Mouse (Mus musculus): ENCODE data around the gene Cth.

The Cth gene

DNA sequence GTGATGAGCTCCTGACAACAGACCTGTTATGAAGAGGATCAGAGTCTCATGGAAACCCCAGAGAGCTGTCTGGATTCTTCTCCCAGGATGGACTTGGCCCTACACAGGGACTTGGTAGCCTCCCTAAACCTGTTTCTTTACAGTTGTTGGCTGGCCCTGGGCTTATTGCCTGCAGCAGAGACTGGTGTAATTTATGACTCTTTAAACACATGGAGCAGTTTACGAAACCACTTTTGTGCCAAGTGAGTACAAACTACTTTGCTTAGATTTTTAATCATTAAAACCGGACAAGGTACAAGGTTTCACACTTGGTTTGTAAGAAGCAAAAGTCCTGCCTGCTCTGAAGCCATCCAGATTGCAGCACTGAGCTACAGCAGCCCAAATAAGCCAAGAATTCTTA is 12.7 kb downstream of the Cth start:
- DNase-seq (ENCODE audit: extremely low read depth, low read depth), result no peak

DNA sequence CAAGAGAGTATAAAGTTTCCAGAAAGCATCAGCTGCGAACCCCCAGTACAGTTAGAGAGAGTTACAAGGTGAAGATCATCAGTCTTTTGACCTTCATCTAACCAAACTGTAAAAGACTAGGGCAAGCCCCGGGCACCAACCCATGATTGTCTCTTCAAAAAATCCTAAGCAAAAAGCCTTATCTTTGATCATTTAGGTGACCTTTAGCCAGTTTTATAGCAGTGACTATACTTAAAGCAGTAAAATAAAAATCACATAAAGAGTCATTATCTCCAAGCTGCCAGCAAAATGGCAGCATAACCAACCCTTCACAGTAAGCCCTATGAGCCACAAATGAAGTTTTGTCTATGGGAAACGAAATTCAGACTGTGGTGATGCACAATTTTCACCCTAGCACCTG is 14.6 kb downstream of the Cth start:
- no peak for DNase-seq (ENCODE audit: extremely low read depth, low read depth)

GRCm38 (mm10) chr3:157908166-157908565 is 16.7 kb downstream of the Cth start:
- no peak for DNase-seq (ENCODE audit: extremely low read depth, low read depth)

GRCm38 (mm10) chr3:157901721-157902120 is 23.2 kb downstream of the Cth start:
- DNase-seq (ENCODE audit: extremely low read depth, low read depth), result no peak

GRCm38 (mm10) chr3:157899986-157900385 is 24.9 kb downstream of the Cth start:
- DNase-seq (ENCODE audit: extremely low read depth, low read depth), result no peak

DNA sequence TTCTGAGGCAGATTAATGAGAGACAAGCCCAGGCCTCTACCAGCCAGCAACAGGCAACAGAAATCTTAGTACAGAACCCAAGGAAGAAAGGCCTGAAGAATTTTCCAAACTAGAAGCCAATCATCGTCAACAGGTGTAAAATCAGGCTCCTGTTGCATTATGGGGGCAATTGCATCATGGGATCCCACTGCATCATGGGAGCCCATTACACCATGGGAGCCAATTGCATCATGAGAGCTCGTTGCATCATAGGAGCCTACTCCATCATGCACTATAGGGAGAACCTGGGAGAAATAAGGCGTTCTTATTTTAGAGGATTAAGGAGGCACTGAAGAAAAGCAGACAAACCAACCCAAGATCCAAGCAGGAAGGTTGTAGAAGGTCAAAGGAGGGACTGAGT is 27.2 kb downstream of the Cth start:
- DNase-seq (ENCODE audit: extremely low read depth, low read depth), result no peak

- DNase-seq (ENCODE audit: extremely low read depth, low read depth), result no peak
Observed at GRCm38 (mm10) chr3:157891819-157892218, 33.1 kb downstream of the Cth start.

GRCm38 (mm10) chr3:157884081-157884643 is 40.7 kb downstream of the Cth start:
- DNase-seq (ENCODE audit: extremely low read depth, low read depth), result no peak

DNA sequence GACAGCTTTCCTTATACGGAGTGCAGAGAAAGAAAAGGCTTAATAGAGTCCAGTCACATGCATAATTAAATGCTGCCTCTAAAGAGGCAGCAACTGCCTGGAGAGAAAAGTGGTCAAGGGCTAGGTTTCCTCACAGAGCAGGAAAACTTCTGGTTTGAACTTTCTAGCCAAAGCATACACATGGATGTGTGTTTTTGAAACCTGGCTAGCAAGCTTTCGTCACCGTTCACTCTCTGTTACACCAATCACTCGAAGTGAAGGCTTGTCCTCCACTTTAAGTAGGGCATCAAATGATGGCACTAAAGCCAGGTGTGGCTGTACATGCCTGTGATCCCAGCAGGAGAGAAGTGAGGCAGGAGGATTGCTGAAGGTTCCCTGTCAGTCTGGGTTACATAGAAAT is 41.8 kb downstream of the Cth start:
- DNase-seq (ENCODE audit: extremely low read depth, low read depth), result no peak

- DNase-seq (ENCODE audit: extremely low read depth, low read depth), result no peak
Observed at GRCm38 (mm10) chr3:157881992-157882391, 42.9 kb downstream of the Cth start.

- no peak for DNase-seq (ENCODE audit: extremely low read depth, low read depth)
Observed at GRCm38 (mm10) chr3:157880983-157881382, 43.9 kb downstream of the Cth start.

DNA sequence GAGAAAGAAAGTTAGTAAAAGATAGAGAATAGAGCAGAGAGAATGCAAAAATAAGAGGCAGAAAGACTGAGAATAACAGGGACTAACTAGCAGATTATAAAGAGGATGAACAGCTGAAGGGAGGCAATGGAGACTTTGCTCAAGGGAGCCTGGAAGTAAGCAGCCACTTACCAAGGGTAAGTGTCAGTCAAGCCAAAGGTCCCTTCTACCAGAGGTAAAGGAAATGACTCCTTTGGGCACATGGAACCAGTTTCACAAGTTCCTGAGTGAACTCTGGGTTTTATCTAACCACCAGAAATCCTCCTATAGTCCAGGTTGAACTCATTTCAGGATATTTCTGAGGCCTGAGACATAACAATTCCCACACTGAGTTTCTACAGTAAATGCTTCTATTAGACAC is 47.0 kb downstream of the Cth start:
- DNase-seq (ENCODE audit: extremely low read depth, low read depth), result no peak

DNA sequence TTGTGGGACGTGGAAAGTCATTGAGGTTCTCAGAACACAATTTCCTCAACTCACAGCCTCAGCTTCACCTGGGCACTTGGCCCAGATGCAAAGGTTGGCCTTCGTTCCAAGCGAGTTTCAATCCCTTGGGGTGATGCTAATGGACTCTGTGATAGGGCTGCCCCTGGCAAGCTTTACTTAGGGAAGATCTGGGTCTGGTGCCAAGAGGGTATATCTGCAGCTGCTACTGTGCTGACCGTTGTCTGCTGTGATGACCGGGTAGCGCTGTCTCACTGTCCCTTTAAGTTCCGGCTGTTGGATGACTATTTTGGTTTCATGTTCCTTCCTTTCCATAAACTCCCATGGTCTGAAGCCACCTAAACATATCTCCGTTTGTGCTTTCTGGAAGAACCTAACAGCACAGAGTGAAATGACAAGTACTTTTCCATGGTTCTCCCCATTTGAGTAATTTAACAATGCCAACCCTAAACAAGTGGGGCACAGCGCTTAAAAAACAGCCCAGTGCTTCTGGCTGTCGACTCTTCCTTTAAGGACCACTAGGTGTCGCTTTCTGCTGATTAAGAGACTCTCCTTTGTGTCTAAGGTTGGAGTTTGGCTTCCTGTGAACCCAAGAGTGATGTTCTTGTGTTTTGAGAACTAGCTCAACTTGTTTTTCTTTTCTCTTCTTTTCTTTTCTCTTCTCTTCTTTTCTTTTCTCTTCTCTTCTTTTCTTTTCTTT is 48.3 kb downstream of the Cth start:
- DNase-seq (ENCODE audit: extremely low read depth, low read depth), result peak; percentile 62

GRCm38 (mm10) chr3:157872897-157873296 is 52.0 kb downstream of the Cth start:
- DNase-seq (ENCODE audit: extremely low read depth, low read depth), result no peak

- DNase-seq (ENCODE audit: extremely low read depth, low read depth), result no peak
Observed at GRCm38 (mm10) chr3:157867836-157868235, 57.0 kb downstream of the Cth start.

- DNase-seq (ENCODE audit: extremely low read depth, low read depth), result no peak
Observed at GRCm38 (mm10) chr3:157866251-157866650, 58.6 kb downstream of the Cth start.

DNA sequence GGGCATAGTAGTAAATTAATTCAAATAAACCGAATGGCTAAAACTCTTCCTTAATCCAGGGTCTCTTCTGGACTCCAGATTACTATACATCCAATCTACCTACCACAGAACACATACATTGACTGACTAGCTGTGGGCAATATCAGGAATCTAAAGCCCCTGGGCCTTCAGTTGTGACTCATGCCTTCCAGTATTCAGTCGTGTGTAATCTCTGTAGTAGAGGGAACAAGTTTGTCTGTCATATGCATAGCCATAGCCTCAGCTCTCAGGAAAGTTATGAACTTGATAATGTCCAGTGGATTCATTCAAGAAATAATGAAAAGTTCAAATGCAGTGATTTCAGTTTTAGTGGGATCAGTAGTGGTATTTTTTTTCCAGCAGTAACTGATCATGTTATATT is 59.0 kb downstream of the Cth start:
- no peak for DNase-seq (ENCODE audit: extremely low read depth, low read depth)

DNA sequence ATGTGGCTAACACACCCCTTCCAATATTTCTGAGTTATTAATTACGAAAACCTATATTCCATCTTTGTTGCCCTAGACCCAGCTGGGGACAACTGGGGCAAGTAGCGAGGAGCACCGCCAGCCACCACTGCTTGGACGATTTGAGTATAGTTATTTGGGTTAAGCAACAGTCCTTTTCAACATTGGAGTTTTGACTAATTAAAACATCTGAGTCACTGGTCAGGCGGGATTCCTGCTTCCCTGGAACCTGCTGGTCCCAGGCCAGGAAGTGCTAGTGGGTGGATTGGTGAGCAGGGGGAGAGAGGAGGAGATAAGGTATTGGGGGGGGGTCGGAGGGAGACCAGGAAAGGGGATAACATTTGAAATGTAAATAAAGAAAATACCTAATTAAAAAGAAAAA is 59.4 kb downstream of the Cth start:
- DNase-seq (ENCODE audit: extremely low read depth, low read depth), result no peak

GRCm38 (mm10) chr3:157852806-157853205 is 72.1 kb downstream of the Cth start:
- DNase-seq (ENCODE audit: extremely low read depth, low read depth), result no peak

- no peak for DNase-seq (ENCODE audit: extremely low read depth, low read depth)
Observed at GRCm38 (mm10) chr3:157848503-157848902, 76.4 kb downstream of the Cth start.

GRCm38 (mm10) chr3:157847338-157848284 is 77.3 kb downstream of the Cth start:
- peak; percentile 6 for DNase-seq (ENCODE audit: extremely low read depth, low read depth)

Measured in MEL-GATA-1-ER (cell line).